Mouse (Mus musculus): ENCODE measurements around the gene Cnot1.

DNA sequence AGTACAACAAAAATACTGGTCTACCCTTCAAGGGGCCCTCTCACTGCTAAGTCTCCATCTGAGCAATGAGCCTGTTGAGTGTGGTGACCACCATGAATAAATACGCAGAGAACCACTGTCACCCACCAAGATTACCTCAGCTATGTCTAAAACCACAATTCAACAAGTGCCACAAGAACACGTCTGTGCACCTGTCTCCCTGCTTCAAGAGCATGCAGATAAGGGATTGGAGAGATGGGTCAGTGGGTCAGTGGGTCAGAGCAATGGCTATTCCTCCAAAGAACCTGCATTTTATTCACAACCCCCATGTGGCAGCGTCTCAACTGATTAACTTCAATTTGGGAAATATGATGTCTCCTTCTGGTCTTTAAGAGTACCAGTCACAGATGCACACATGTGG, 6.9 kb downstream of the Cnot1 start:
- TF ChIP-seq TAL1 (IDR thresholded peaks at IDR 0.05; ENCODE audit: low read length), result no peak
- TF ChIP-seq GATA1 (IDR thresholded peaks at IDR 0.05; ENCODE audit: low read length), result no peak

Measured in erythroblast, embryonic 14.5 days (primary cell).